Comparison of ENCODE assay signal across 14 mouse cellular contexts in genomic region chr12:12972756-12973435, GRCm38 (mm10). TPM values are rescaled to one million over a fixed set of nuclear protein-coding genes. Genes with fewer than 3 reads are reported as not detected.
DNase-seq lines count a peak whose midpoint lies in the region; ATAC-seq and TF ChIP-seq lines count a peak whose summit lies in the region.
"Had no signal": no experiment of that assay in that cellular context is flagged by ENCODE, and none has a peak within 500 bp of the region (broad histone marks: within the 10 kb centered on the region; RNA-seq: fewer than 3 reads in every experiment).

No protein-coding gene starts in this region.

- H3K4me2 ChIP-seq in lung, embryonic 14.5 days = no peak overlapping the region
- H3K4me2 ChIP-seq in stomach, embryonic 15.5 days = no peak overlapping the region
- no peak overlapping the region for H3K4me2 ChIP-seq in hindbrain, embryonic 13.5 days

- H3K36me3 ChIP-seq in lung, embryonic 14.5 days (ENCODE audit: insufficient read depth) = no peaks in the 10 kb centered on the region
- no peaks in the 10 kb centered on the region for H3K36me3 ChIP-seq in stomach, embryonic 15.5 days
- no peaks in the 10 kb centered on the region for H3K36me3 ChIP-seq in hindbrain, embryonic 13.5 days

- 28% methylated on average over 8 of the region's 8 CpGs for WGBS in lung, embryonic 14.5 days
- 33% methylated on average over 8 of the region's 8 CpGs for WGBS in stomach, embryonic 15.5 days
- 54% methylated on average over 8 of the region's 8 CpGs for WGBS in hindbrain, embryonic 13.5 days

- DNase-seq in lung, embryonic 14.5 days = peak; percentile 44
- no peak for DNase-seq in lung, postnatal 25 days (ENCODE audit: low spot score)
- DNase-seq in forelimb bud, embryonic 11.5 days (ENCODE audit: low read depth, low spot score) = peak; percentile 36
- peak; percentile 33 for DNase-seq in heart, postnatal 4 days
- no peak for DNase-seq in right cerebral cortex, adult 2 months (ENCODE audit: low spot score in 2 of 2)
- DNase-seq: cerebellum, adult 8-10 months; gastrocnemius, postnatal 25 days; layer of hippocampus, postnatal 36 days; thymus, postnatal 36 days had no signal

- no peaks in the 10 kb centered on the region for H3K4me1 ChIP-seq in lung, embryonic 14.5 days (ENCODE audit: insufficient read depth)
- H3K4me1 ChIP-seq in stomach, embryonic 15.5 days = peaks cover 8% of the 10 kb centered on the region; the same call in 1 of the 2 replicates
- H3K4me1 ChIP-seq in hindbrain, embryonic 13.5 days (replicated peaks) = no peaks in the 10 kb centered on the region

- no peak for TF ChIP-seq CTCF in lung, embryonic 14.5 days (IDR thresholded peaks at IDR 0.05; ENCODE audit: low read depth)

- ATAC-seq in lung, embryonic 14.5 days (ENCODE audit: insufficient read depth) = no peak
- ATAC-seq in stomach, embryonic 15.5 days (ENCODE audit: insufficient read depth, low FRiP score, low read depth) = no peak; the same call in 1 of the 2 replicates
- no peak for ATAC-seq in hindbrain, embryonic 13.5 days (ENCODE audit: low FRiP score)
- no peak for ATAC-seq in erythroblast, adult 5-6 weeks (replicated peaks; ENCODE audit: low FRiP score, poor library complexity, severe bottlenecking)
- ATAC-seq: hindbrain, postnatal 0 days had no signal

- H3K27me3 ChIP-seq in lung, embryonic 14.5 days (ENCODE audit: insufficient read depth, low read length) = no peaks in the 10 kb centered on the region
- H3K27me3 ChIP-seq in stomach, embryonic 15.5 days (replicated peaks) = no peaks in the 10 kb centered on the region
- no peaks in the 10 kb centered on the region for H3K27me3 ChIP-seq in hindbrain, embryonic 13.5 days

- H3K9me3 ChIP-seq in lung, embryonic 14.5 days (ENCODE audit: low read depth, low read length) = no peaks in the 10 kb centered on the region
- no peaks in the 10 kb centered on the region for H3K9me3 ChIP-seq in stomach, embryonic 15.5 days
- H3K9me3 ChIP-seq in hindbrain, embryonic 13.5 days = no peaks in the 10 kb centered on the region

- H3K9ac ChIP-seq in lung, embryonic 14.5 days = no peak overlapping the region; the same call in 1 of the 2 replicates
- H3K9ac ChIP-seq in stomach, embryonic 15.5 days = no peak overlapping the region
- H3K9ac ChIP-seq in hindbrain, embryonic 13.5 days = no peak overlapping the region
- H3K9ac ChIP-seq: liver, embryonic 14.5 days had no signal

- no peak overlapping the region for H3K4me3 ChIP-seq in lung, embryonic 14.5 days (ENCODE audit: low read depth, low read length)
- H3K4me3 ChIP-seq in stomach, embryonic 15.5 days (replicated peaks) = no peak overlapping the region
- no peak overlapping the region for H3K4me3 ChIP-seq in hindbrain, embryonic 13.5 days

- H3K27ac ChIP-seq in lung, embryonic 14.5 days (ENCODE audit: low read depth) = no peak overlapping the region; the same call in 1 of the 2 replicates
- H3K27ac ChIP-seq in stomach, embryonic 15.5 days = 0 out of 2 replicates have a peak overlapping the region, but pooled peaks have one; percentile 7
- H3K27ac ChIP-seq in hindbrain, embryonic 13.5 days = no peak overlapping the region
- H3K27ac ChIP-seq: hindbrain, postnatal 0 days; liver, embryonic 14.5 days had no signal

RNA-seq across cellular contexts. Expression of gene Mycn, which starts 31.2 kb away (rescaled TPM):
- polyA plus RNA-seq in lung, embryonic 14.5 days (2014; fragmentation: Nextera tagmentation; extraction: Ambion mirVana) = 64.2 and 70.7 TPM in 2 replicates
- total RNA-seq in heart, postnatal 4 days (2021) = 10 to 100 TPM; 14.3 to 16.6 TPM
- 45.7 and 52.6 TPM in 2 replicates for polyA plus RNA-seq in stomach, embryonic 15.5 days (2015; fragmentation: Nextera tagmentation; extraction: Ambion mirVana)
- polyA plus RNA-seq in hindbrain, embryonic 13.5 days (2015; fragmentation: Nextera tagmentation; extraction: Ambion mirVana) = 58.9 and 63.9 TPM in 2 replicates
- total RNA-seq in erythroblast, adult 5-6 weeks (2015; ENCODE audit: low replicate concordance) = not detected in 2 replicates
- 0.56 TPM in 1 of 2 replicates, not detected in the other for total RNA-seq in erythroblast, adult 5-6 weeks (2017; ENCODE audit: low replicate concordance)

Comparison
In these comparisons a context has a peak if more than half of its experiments do, and no peak if none do; other contexts are left out.
1. DNase-seq: peak in lung, embryonic 14.5 days (single experiment), forelimb bud, embryonic 11.5 days (single experiment) and heart, postnatal 4 days (single experiment); none in lung, postnatal 25 days (single experiment) and right cerebral cortex, adult 2 months (0 of 2).